Mouse (Mus musculus) testis, adult 2 months (tissue): ENCODE data around the gene Hyal3.

Experiments
- CTCF ChIP-seq: fragments of 200-500 bp; IDR thresholded peaks from 2 replicates; pipeline ENCODE4 v1.5.1; 2012; ENCODE audit warnings: low read depth, mild to moderate bottlenecking, inconsistent platforms, low read length, moderate library complexity; ENCODE audit not compliant: control insufficient read depth, insufficient read depth, insufficient replicate concordance
- POLR2A ChIP-seq: fragments of 200-500 bp; IDR thresholded peaks from 2 replicates; pipeline ENCODE4 v1.6.1; 2012; ENCODE audit warnings: low read depth, mild to moderate bottlenecking, inconsistent platforms, low read length, moderate library complexity; ENCODE audit not compliant: control insufficient read depth

- no peak for TF ChIP-seq CTCF
- peak; percentile 86; the same call in 1 of the 2 replicates for TF ChIP-seq POLR2A
These were observed 33.6 kb upstream of the Hyal3 start, which contains the start of gene Zmynd10 for GRCm38 (mm10) chr9:107547026-107547425.
